Mouse (Mus musculus): Measurements from ENCODE around the gene Trak1. TPM values are rescaled to one million over a fixed set of nuclear protein-coding genes. Genes with fewer than 3 reads are reported as not detected.

Gene Trak1
- polyA plus RNA-seq, 1 experiment: 44.1 TPM

- Histone ChIP-seq H3K4me1 (ENCODE audit: control insufficient read depth, insufficient read depth, low read length) (no peaks in the 10 kb centered on the region), H3K27me3 (ENCODE audit: control insufficient read depth, insufficient read depth, low read length, poor library complexity, severe bottlenecking) (no peaks in the 10 kb centered on the region), H3K36me3 (ENCODE audit: control insufficient read depth, insufficient read depth, low read length, poor library complexity, severe bottlenecking) (no peaks in the 10 kb centered on the region), H3K9me3 (replicated peaks; ENCODE audit: control insufficient read depth, insufficient read depth, low read length, poor library complexity, severe bottlenecking) (no peaks in the 10 kb centered on the region), H3K4me3 (ENCODE audit: low read depth, low read length) (no peak overlapping the region), H3K27ac (ENCODE audit: insufficient read depth, low read length) (no peak overlapping the region), H3K9ac (ENCODE audit: low read depth, poor library complexity, severe bottlenecking) (no peak overlapping the region)
- TF ChIP-seq POLR2A (IDR thresholded peaks at IDR 0.05; ENCODE audit: insufficient read depth, low read length) (no peak), CTCF (IDR thresholded peaks at IDR 0.05; ENCODE audit: low read depth, low read length) (no peak), EP300 (IDR thresholded peaks at IDR 0.05; ENCODE audit: insufficient read depth, low read depth, low read length) (no peak)
These were observed 40.2 kb upstream of the Trak1 start for GRCm38 (mm10) chr9:121257106-121257505.

- H3K27ac ChIP-seq (ENCODE audit: insufficient read depth, low read length): no peak overlapping the region
- H3K9me3 ChIP-seq (replicated peaks; ENCODE audit: control insufficient read depth, insufficient read depth, low read length, poor library complexity, severe bottlenecking): no peaks in the 10 kb centered on the region
- H3K9ac ChIP-seq (ENCODE audit: low read depth, poor library complexity, severe bottlenecking): no peak overlapping the region
- H3K4me1 ChIP-seq (ENCODE audit: control insufficient read depth, insufficient read depth, low read length): no peaks in the 10 kb centered on the region
- TF ChIP-seq POLR2A (IDR thresholded peaks at IDR 0.05; ENCODE audit: insufficient read depth, low read length): no peak
- TF ChIP-seq CTCF (IDR thresholded peaks at IDR 0.05; ENCODE audit: low read depth, low read length): no peak
- no peak for TF ChIP-seq EP300 (IDR thresholded peaks at IDR 0.05; ENCODE audit: insufficient read depth, low read depth, low read length)
- no peaks in the 10 kb centered on the region for H3K27me3 ChIP-seq (ENCODE audit: control insufficient read depth, insufficient read depth, low read length, poor library complexity, severe bottlenecking)
- no peak overlapping the region for H3K4me3 ChIP-seq (ENCODE audit: low read depth, low read length)
- no peaks in the 10 kb centered on the region for H3K36me3 ChIP-seq (ENCODE audit: control insufficient read depth, insufficient read depth, low read length, poor library complexity, severe bottlenecking)
These were observed 32.0 kb upstream of the Trak1 start for GRCm38 (mm10) chr9:121265307-121265706.

GRCm38 (mm10) chr9:121271149-121271548, 26.2 kb upstream of the Trak1 start:
- Histone ChIP-seq H3K4me3 (ENCODE audit: low read depth, low read length) (no peak overlapping the region), H3K36me3 (ENCODE audit: control insufficient read depth, insufficient read depth, low read length, poor library complexity, severe bottlenecking) (no peaks in the 10 kb centered on the region), H3K9ac (ENCODE audit: low read depth, poor library complexity, severe bottlenecking) (no peak overlapping the region), H3K27me3 (ENCODE audit: control insufficient read depth, insufficient read depth, low read length, poor library complexity, severe bottlenecking) (no peaks in the 10 kb centered on the region), H3K27ac (ENCODE audit: insufficient read depth, low read length) (no peak overlapping the region), H3K4me1 (ENCODE audit: control insufficient read depth, insufficient read depth, low read length) (no peaks in the 10 kb centered on the region), H3K9me3 (replicated peaks; ENCODE audit: control insufficient read depth, insufficient read depth, low read length, poor library complexity, severe bottlenecking) (no peaks in the 10 kb centered on the region)
- no peak for TF ChIP-seq CTCF (IDR thresholded peaks at IDR 0.05; ENCODE audit: low read depth, low read length)
- no peak for TF ChIP-seq POLR2A (IDR thresholded peaks at IDR 0.05; ENCODE audit: insufficient read depth, low read length)
- TF ChIP-seq EP300 (IDR thresholded peaks at IDR 0.05; ENCODE audit: insufficient read depth, low read depth, low read length): no peak

- no peaks in the 10 kb centered on the region for H3K27me3 ChIP-seq (ENCODE audit: control insufficient read depth, insufficient read depth, low read length, poor library complexity, severe bottlenecking)
- TF ChIP-seq CTCF (IDR thresholded peaks at IDR 0.05; ENCODE audit: low read depth, low read length): no peak
- TF ChIP-seq POLR2A (IDR thresholded peaks at IDR 0.05; ENCODE audit: insufficient read depth, low read length): no peak
- no peak for TF ChIP-seq EP300 (IDR thresholded peaks at IDR 0.05; ENCODE audit: insufficient read depth, low read depth, low read length)
- H3K9me3 ChIP-seq (replicated peaks; ENCODE audit: control insufficient read depth, insufficient read depth, low read length, poor library complexity, severe bottlenecking): no peaks in the 10 kb centered on the region
- no peak overlapping the region for H3K9ac ChIP-seq (ENCODE audit: low read depth, poor library complexity, severe bottlenecking)
- no peak overlapping the region for H3K4me3 ChIP-seq (ENCODE audit: low read depth, low read length)
- no peak overlapping the region for H3K27ac ChIP-seq (ENCODE audit: insufficient read depth, low read length)
- H3K36me3 ChIP-seq (ENCODE audit: control insufficient read depth, insufficient read depth, low read length, poor library complexity, severe bottlenecking): no peaks in the 10 kb centered on the region
- peaks cover 2% of the 10 kb centered on the region for H3K4me1 ChIP-seq (ENCODE audit: control insufficient read depth, insufficient read depth, low read length)
These were observed 25.7 kb upstream of the Trak1 start for GRCm38 (mm10) chr9:121271561-121271960.

GRCm38 (mm10) chr9:121276745-121277117, 20.6 kb upstream of the Trak1 start:
- Histone ChIP-seq H3K27me3 (ENCODE audit: control insufficient read depth, insufficient read depth, low read length, poor library complexity, severe bottlenecking) (no peaks in the 10 kb centered on the region), H3K27ac (ENCODE audit: insufficient read depth, low read length) (no peak overlapping the region), H3K4me1 (ENCODE audit: control insufficient read depth, insufficient read depth, low read length) (peaks cover 2% of the 10 kb centered on the region), H3K9me3 (replicated peaks; ENCODE audit: control insufficient read depth, insufficient read depth, low read length, poor library complexity, severe bottlenecking) (no peaks in the 10 kb centered on the region), H3K9ac (ENCODE audit: low read depth, poor library complexity, severe bottlenecking) (peak overlapping the region; percentile 34), H3K4me3 (ENCODE audit: low read depth, low read length) (peak overlapping the region; percentile 86), H3K36me3 (ENCODE audit: control insufficient read depth, insufficient read depth, low read length, poor library complexity, severe bottlenecking) (no peaks in the 10 kb centered on the region)
- no peak for TF ChIP-seq POLR2A (IDR thresholded peaks at IDR 0.05; ENCODE audit: insufficient read depth, low read length)
- TF ChIP-seq EP300 (IDR thresholded peaks at IDR 0.05; ENCODE audit: insufficient read depth, low read depth, low read length): no peak
- TF ChIP-seq CTCF (IDR thresholded peaks at IDR 0.05; ENCODE audit: low read depth, low read length): no peak

GRCm38 (mm10) chr9:121277118-121278060, 19.9 kb upstream of the Trak1 start, which contains the start of gene Ulk4:
Gene Ulk4 (minus strand): TSS chr9:121277197.
- TF ChIP-seq CTCF (IDR thresholded peaks at IDR 0.05; ENCODE audit: low read depth, low read length) (no peak), POLR2A (IDR thresholded peaks at IDR 0.05; ENCODE audit: insufficient read depth, low read length) (no peak), EP300 (IDR thresholded peaks at IDR 0.05; ENCODE audit: insufficient read depth, low read depth, low read length) (no peak)
- H3K36me3 ChIP-seq (ENCODE audit: control insufficient read depth, insufficient read depth, low read length, poor library complexity, severe bottlenecking): no peaks in the 10 kb centered on the region
- peak within 1 kb of the TSS; percentile 34 for H3K9ac ChIP-seq (ENCODE audit: low read depth, poor library complexity, severe bottlenecking)
- no peak within 1 kb of the TSS for H3K27ac ChIP-seq (ENCODE audit: insufficient read depth, low read length)
- peaks cover 2% of the 10 kb centered on the region for H3K4me1 ChIP-seq (ENCODE audit: control insufficient read depth, insufficient read depth, low read length)
- no peaks in the 10 kb centered on the region for H3K27me3 ChIP-seq (ENCODE audit: control insufficient read depth, insufficient read depth, low read length, poor library complexity, severe bottlenecking)
- no peaks in the 10 kb centered on the region for H3K9me3 ChIP-seq (replicated peaks; ENCODE audit: control insufficient read depth, insufficient read depth, low read length, poor library complexity, severe bottlenecking)
- H3K4me3 ChIP-seq (ENCODE audit: low read depth, low read length): peak within 1 kb of the TSS; percentile 86

Measured in ES-Bruce4 (cell line).